In the genomic region with DNA sequence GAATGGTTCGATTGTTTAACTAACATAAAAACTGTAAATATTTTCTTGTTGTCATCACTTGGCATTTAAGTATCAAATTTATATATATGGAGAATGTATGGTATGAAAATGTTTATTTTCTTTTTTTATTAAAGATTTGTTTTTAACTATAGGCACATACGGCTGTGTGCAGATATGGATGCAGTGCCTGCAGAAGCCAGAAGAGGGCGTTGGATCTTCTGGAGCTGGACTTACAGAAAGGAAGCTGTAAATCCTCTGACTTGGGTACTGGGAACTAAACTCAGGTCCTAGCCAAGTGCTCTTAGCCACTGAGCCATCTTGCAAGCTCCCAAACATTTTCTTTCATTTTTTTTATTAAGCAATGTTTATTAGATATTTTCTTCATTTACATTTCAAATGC, we compare ENCODE assay signal across 16 mouse cellular contexts.
DNase-seq lines count a peak whose midpoint lies in the region; ATAC-seq and TF ChIP-seq lines count a peak whose summit lies in the region.
"Had no signal": no experiment of that assay in that cellular context is flagged by ENCODE, and none has a peak within 500 bp of the region (broad histone marks: within the 10 kb centered on the region; RNA-seq: fewer than 3 reads in every experiment).

No protein-coding gene starts in this region.

- no peaks in the 10 kb centered on the region for H3K9me3 ChIP-seq in intestine, postnatal 0 days (ENCODE audit: control insufficient read depth)
- H3K9me3 ChIP-seq in intestine, embryonic 15.5 days = no peaks in the 10 kb centered on the region
- no peaks in the 10 kb centered on the region for H3K9me3 ChIP-seq in kidney, embryonic 15.5 days (replicated peaks)
- H3K9me3 ChIP-seq: embryonic facial prominence, embryonic 12.5 days; liver, embryonic 13.5 days had no signal

- no peak overlapping the region for H3K27ac ChIP-seq in intestine, postnatal 0 days (ENCODE audit: low read depth, low read length)
- no peak overlapping the region for H3K27ac ChIP-seq in intestine, embryonic 15.5 days
- H3K27ac ChIP-seq in small intestine, adult 2 months (ENCODE audit: insufficient read depth, low read depth, low read length) = no peak overlapping the region
- H3K27ac ChIP-seq in kidney, embryonic 15.5 days = no peak overlapping the region
- H3K27ac ChIP-seq: embryonic facial prominence, embryonic 12.5 days; hindbrain, embryonic 14.5 days; liver, embryonic 13.5 days had no signal

- H3K27me3 ChIP-seq in intestine, postnatal 0 days (replicated peaks; ENCODE audit: control insufficient read depth, insufficient read depth, low read length) = no peaks in the 10 kb centered on the region
- no peaks in the 10 kb centered on the region for H3K27me3 ChIP-seq in intestine, embryonic 15.5 days (replicated peaks)
- H3K27me3 ChIP-seq in Patski = no peaks in the 10 kb centered on the region
- no peaks in the 10 kb centered on the region for H3K27me3 ChIP-seq in small intestine, adult 2 months (ENCODE audit: control insufficient read depth, insufficient read depth, low read length)
- no peaks in the 10 kb centered on the region for H3K27me3 ChIP-seq in kidney, embryonic 15.5 days
- H3K27me3 ChIP-seq: embryonic facial prominence, embryonic 12.5 days; liver, embryonic 13.5 days had no signal

- CTCF ChIA-PET in Patski (lab: Charles Lee) = no interaction called here

- in situ Hi-C loops in Patski (cut with MboI; ENCODE audit: low pct_unique_long_range_greater_than_20kb) = no loop called here

- peak; percentile 42 for TF ChIP-seq CTCF in intestine, postnatal 0 days (IDR thresholded peaks at IDR 0.05; ENCODE audit: low read depth)
- peak; percentile 45 for TF ChIP-seq CTCF in Patski (IDR thresholded peaks at IDR 0.05)
- TF ChIP-seq CTCF in small intestine, adult 2 months (IDR thresholded peaks at IDR 0.05; ENCODE audit: extremely low read depth, insufficient read length, insufficient replicate concordance, low read depth, low read length) = peak; percentile 47; the same call in 1 of the 2 replicates

- no peak for ATAC-seq in intestine, postnatal 0 days
- ATAC-seq in intestine, embryonic 15.5 days = no peak
- no peak for ATAC-seq in Patski
- ATAC-seq in kidney, embryonic 15.5 days (replicated peaks; ENCODE audit: low FRiP score) = no peak

- H3K4me2 ChIP-seq in intestine, postnatal 0 days (replicated peaks; ENCODE audit: low read depth) = no peak overlapping the region
- no peak overlapping the region for H3K4me2 ChIP-seq in intestine, embryonic 15.5 days (replicated peaks)
- no peak overlapping the region for H3K4me2 ChIP-seq in kidney, embryonic 15.5 days
- H3K4me2 ChIP-seq: embryonic facial prominence, embryonic 12.5 days; hindbrain, embryonic 14.5 days; liver, embryonic 13.5 days; midbrain, embryonic 11.5 days had no signal

- DNase-seq in testis, postnatal 14 days (ENCODE audit: low spot score) = peak; percentile 19
- DNase-seq in testis, postnatal 10 days (ENCODE audit: low spot score) = no peak
- DNase-seq in Patski (ENCODE audit: low read depth, low spot score) = no peak
- DNase-seq in adrenal gland, adult (ENCODE audit: inconsistent age in 2 of 2, low spot score in 1 of 2) = no peak
- DNase-seq: adrenal gland, postnatal 10 days; cerebellum, adult 2 months; gastrocnemius, postnatal 14 days; kidney, postnatal 14 days; liver, embryonic 13.5 days had no signal

- H3K4me1 ChIP-seq in intestine, postnatal 0 days (replicated peaks; ENCODE audit: control insufficient read depth, insufficient read depth, low read length) = no peaks in the 10 kb centered on the region
- H3K4me1 ChIP-seq in intestine, embryonic 15.5 days (replicated peaks) = 0 out of 2 replicates have a peak, but pooled peaks cover 7% of the 10 kb centered on the region
- H3K4me1 ChIP-seq in small intestine, adult 2 months (ENCODE audit: control insufficient read depth, insufficient read depth, insufficient read length, low read length) = peaks cover 22% of the 10 kb centered on the region; the same call in 1 of the 2 replicates
- H3K4me1 ChIP-seq in kidney, embryonic 15.5 days = no peaks in the 10 kb centered on the region
- H3K4me1 ChIP-seq: embryonic facial prominence, embryonic 12.5 days had no signal

- no peak overlapping the region for H3K4me3 ChIP-seq in intestine, postnatal 0 days (ENCODE audit: low read depth, low read length)
- H3K4me3 ChIP-seq in intestine, embryonic 15.5 days (replicated peaks) = no peak overlapping the region
- H3K4me3 ChIP-seq in small intestine, adult 2 months (ENCODE audit: low read depth, low read length) = no peak overlapping the region
- H3K4me3 ChIP-seq in kidney, embryonic 15.5 days (replicated peaks) = no peak overlapping the region
- H3K4me3 ChIP-seq: embryonic facial prominence, embryonic 12.5 days; liver, embryonic 13.5 days had no signal

- H3K36me3 ChIP-seq in intestine, postnatal 0 days (ENCODE audit: control insufficient read depth, insufficient read depth) = no peaks in the 10 kb centered on the region
- no peaks in the 10 kb centered on the region for H3K36me3 ChIP-seq in intestine, embryonic 15.5 days
- no peaks in the 10 kb centered on the region for H3K36me3 ChIP-seq in small intestine, adult 2 months (ENCODE audit: control insufficient read depth, insufficient read depth, low read length)
- H3K36me3 ChIP-seq in kidney, embryonic 15.5 days = no peaks in the 10 kb centered on the region
- H3K36me3 ChIP-seq: embryonic facial prominence, embryonic 12.5 days; liver, embryonic 13.5 days had no signal

- WGBS in intestine, postnatal 0 days = 82% methylated on average over 3 of the region's 3 CpGs
- WGBS in intestine, embryonic 15.5 days = 91% methylated on average over 3 of the region's 3 CpGs
- 95% methylated on average over 3 of the region's 3 CpGs for WGBS in small intestine, adult 2 months
- WGBS in kidney, embryonic 15.5 days = 89% methylated on average over 3 of the region's 3 CpGs

- TF ChIP-seq POLR2A in small intestine, adult 2 months (IDR thresholded peaks at IDR 0.05; ENCODE audit: low read depth, low read length) = no peak

- H3K9ac ChIP-seq in intestine, postnatal 0 days (ENCODE audit: low read depth, low read length) = no peak overlapping the region
- H3K9ac ChIP-seq in intestine, embryonic 15.5 days = no peak overlapping the region
- H3K9ac ChIP-seq in kidney, embryonic 15.5 days = no peak overlapping the region
- H3K9ac ChIP-seq: embryonic facial prominence, embryonic 12.5 days; hindbrain, embryonic 14.5 days; liver, embryonic 13.5 days had no signal

- POLR2A ChIA-PET in Patski (lab: Charles Lee) = no interaction called here
